Mouse (Mus musculus): ENCODE measurements at regions not wholly inside any gene's neighbourhood (a gene's known extent, or its start where the extent isn't known, plus 50 kb on each side); places are given as distances from the start of the nearest gene placed in this dataset.

DNA sequence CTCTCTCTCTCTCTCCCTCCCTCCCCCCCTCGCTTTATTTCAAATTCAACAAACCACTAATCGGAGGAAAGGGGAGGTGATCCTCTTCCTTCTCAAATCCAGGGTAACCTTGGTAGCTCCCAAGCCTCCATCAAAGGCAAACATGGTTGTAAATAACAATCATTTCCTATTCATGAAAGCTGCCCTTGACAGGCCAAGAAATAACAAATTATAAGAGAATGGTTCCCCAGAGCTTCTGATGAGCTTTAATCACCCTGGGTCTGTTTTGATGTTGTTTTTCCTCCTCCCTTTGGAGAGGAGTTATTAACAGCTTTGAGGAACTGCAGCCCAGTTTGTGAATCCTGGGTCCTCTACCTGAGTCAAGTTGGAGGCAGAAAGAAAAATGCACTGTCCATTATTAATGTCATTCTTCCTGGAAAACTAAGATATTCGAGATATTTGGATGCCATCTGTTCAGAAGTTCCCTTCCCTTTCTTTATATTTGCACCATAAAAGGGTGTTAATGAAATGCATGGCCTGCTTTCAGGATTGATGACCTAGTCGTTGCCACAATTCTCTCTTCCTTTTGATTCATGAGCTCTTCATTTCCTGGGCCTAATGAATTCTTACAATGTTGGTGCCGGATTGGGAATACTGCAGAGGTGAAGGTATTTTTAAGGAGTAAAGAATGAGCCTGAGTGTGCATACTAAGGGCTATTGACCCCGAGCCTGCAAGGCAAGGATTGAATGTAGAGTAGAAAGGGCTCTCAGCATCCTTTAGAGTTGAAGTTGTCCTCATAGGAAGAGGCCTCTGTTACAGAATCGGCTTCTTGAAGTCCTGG, 366.5 kb upstream of the Sash1 start:
- no peak overlapping the region for H3K4me2 ChIP-seq
- H3K9me3 ChIP-seq (ENCODE audit: control insufficient read depth, low read length), result no peaks in the 10 kb centered on the region
- no peak overlapping the region for H3K9ac ChIP-seq (ENCODE audit: low read length)
- no peaks in the 10 kb centered on the region for H3K36me3 ChIP-seq (ENCODE audit: control insufficient read depth, insufficient read depth, low read length)
- no peaks in the 10 kb centered on the region for H3K4me1 ChIP-seq (ENCODE audit: control insufficient read depth, insufficient read depth, low read length)
- 38% methylated on average over 7 of the region's 7 CpGs for WGBS
- no peaks in the 10 kb centered on the region for H3K27me3 ChIP-seq (ENCODE audit: control insufficient read depth, insufficient read depth, low read length)
- ATAC-seq (ENCODE audit: low FRiP score), result no peak
- H3K27ac ChIP-seq (ENCODE audit: low read depth, low read length), result no peak overlapping the region
- DNase-seq (ENCODE audit: low spot score, missing footprints), result peak; percentile 84
- no peak overlapping the region for H3K4me3 ChIP-seq (ENCODE audit: low read depth, low read length)

DNA sequence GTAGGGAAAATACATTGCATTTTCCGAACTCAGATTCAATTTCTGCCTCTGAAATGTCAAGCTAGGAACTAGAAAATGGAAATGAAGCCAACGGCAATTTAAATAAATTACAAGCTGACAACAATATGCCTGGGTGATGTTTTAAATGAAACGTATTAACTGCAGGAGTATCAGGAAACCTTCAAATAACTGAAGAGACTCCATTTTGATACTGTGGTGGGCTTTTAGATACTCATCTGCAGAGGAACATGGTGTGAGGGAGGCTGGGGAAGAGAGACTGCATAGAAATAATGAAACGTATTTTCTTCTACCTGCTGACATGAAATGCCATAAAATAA, 357.4 kb upstream of the Sash1 start:
- no peaks in the 10 kb centered on the region for H3K9me3 ChIP-seq (ENCODE audit: control insufficient read depth, low read length)
- no peak for ATAC-seq (ENCODE audit: low FRiP score)
- H3K4me3 ChIP-seq (ENCODE audit: low read depth, low read length), result no peak overlapping the region
- no peaks in the 10 kb centered on the region for H3K4me1 ChIP-seq (ENCODE audit: control insufficient read depth, insufficient read depth, low read length)
- no peak overlapping the region for H3K9ac ChIP-seq (ENCODE audit: low read length)
- DNase-seq (ENCODE audit: low spot score, missing footprints), result no peak
- H3K36me3 ChIP-seq (ENCODE audit: control insufficient read depth, insufficient read depth, low read length), result no peaks in the 10 kb centered on the region
- WGBS, result 85% methylated on average over 4 of the region's 4 CpGs
- no peak overlapping the region for H3K27ac ChIP-seq (ENCODE audit: low read depth, low read length)
- H3K4me2 ChIP-seq, result no peak overlapping the region
- H3K27me3 ChIP-seq (ENCODE audit: control insufficient read depth, insufficient read depth, low read length), result no peaks in the 10 kb centered on the region

DNA sequence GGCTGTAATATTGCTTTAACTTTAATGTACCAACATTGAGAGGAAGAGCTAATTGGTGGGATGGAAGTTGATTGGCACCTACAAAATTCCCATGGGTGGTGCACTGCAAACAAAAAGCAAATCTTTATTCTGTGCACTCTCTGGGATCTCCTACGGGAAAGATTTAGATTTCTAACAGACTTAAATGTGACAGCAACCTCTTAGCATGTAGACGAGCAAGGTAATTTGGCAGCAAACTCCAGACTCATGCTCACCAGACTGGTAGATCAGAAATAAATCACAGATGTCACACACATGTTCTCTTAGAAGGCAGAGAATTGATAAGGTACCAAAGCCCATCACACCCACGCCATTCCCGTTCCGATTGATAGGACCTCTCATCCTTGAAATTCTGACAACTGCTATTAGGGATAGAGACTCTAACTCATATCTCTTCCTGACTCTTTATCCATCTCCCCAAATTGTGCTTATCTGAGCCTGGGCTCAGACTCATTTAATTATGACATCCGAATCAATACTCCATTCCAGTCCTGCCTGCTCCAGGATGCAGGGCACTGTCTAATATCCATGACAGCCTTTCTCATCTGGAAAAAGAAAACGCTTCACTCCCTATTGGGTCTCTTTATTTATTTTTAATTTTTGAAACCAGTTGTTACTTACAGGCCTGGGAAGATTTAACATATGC, 356.9 kb upstream of the Sash1 start:
- Histone ChIP-seq H3K9ac (ENCODE audit: low read length) (no peak overlapping the region), H3K4me2 (no peak overlapping the region), H3K9me3 (ENCODE audit: control insufficient read depth, low read length) (no peaks in the 10 kb centered on the region), H3K4me1 (ENCODE audit: control insufficient read depth, insufficient read depth, low read length) (no peaks in the 10 kb centered on the region), H3K4me3 (ENCODE audit: low read depth, low read length) (no peak overlapping the region), H3K36me3 (ENCODE audit: control insufficient read depth, insufficient read depth, low read length) (no peaks in the 10 kb centered on the region), H3K27me3 (ENCODE audit: control insufficient read depth, insufficient read depth, low read length) (no peaks in the 10 kb centered on the region), H3K27ac (ENCODE audit: low read depth, low read length) (no peak overlapping the region)
- 0 out of 2 replicates have a peak, but pooled peaks have one; percentile 30 for ATAC-seq (ENCODE audit: low FRiP score)
- 82% methylated on average over 7 of the region's 7 CpGs for WGBS
- DNase-seq (ENCODE audit: low spot score, missing footprints), result no peak

DNA sequence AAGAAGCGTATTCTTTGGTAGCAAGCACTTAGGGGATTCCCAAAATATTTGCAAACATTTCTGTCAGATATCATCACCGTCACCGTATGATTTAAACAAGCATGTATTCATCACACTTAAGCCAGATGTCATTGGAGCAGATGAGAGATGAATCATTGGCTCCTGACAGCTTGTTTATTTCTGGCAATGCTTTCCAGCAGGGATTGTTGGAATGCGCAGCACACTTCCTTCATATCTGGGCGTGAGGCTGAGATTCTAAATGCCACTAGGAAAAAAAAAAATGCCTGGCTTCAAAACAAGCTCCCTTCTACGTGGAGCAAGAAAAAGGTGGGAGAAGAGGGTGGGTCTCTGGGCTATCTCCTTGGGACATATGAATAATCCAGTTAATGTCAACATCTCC, 354.1 kb upstream of the Sash1 start:
- H3K9ac ChIP-seq (ENCODE audit: low read length), result no peak overlapping the region
- H3K27ac ChIP-seq (ENCODE audit: low read depth, low read length), result no peak overlapping the region
- DNase-seq (ENCODE audit: low spot score, missing footprints), result no peak
- H3K4me2 ChIP-seq, result no peak overlapping the region
- WGBS, result 81% methylated on average over 6 of the region's 6 CpGs
- no peaks in the 10 kb centered on the region for H3K9me3 ChIP-seq (ENCODE audit: control insufficient read depth, low read length)
- H3K36me3 ChIP-seq (ENCODE audit: control insufficient read depth, insufficient read depth, low read length), result no peaks in the 10 kb centered on the region
- ATAC-seq (ENCODE audit: low FRiP score), result no peak
- H3K4me1 ChIP-seq (ENCODE audit: control insufficient read depth, insufficient read depth, low read length), result 0 out of 2 replicates have a peak, but pooled peaks cover 2% of the 10 kb centered on the region
- H3K4me3 ChIP-seq (ENCODE audit: low read depth, low read length), result no peak overlapping the region
- H3K27me3 ChIP-seq (ENCODE audit: control insufficient read depth, insufficient read depth, low read length), result no peaks in the 10 kb centered on the region

DNA sequence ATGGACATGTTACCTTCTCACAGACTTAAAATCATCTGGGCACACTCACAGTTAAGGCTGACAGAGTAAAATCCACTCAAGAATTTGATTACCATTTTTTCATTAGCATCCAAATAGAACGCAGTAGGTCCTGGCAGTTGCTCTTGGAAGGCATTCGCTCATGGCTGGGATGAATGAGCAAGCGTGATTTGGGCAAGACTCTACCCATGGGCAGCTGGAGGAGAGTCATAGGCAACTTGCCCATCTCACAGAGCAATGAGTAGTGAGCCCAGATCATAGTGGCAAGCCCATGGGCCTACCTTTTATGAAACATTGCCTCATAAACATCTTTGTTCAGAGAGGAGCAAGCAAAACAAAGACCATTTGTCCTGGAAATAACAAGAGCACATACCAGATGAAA, 345.9 kb upstream of the Sash1 start:
- 84% methylated on average over 3 of the region's 3 CpGs for WGBS
- Histone ChIP-seq H3K4me3 (ENCODE audit: low read depth, low read length) (no peak overlapping the region), H3K9ac (ENCODE audit: low read length) (no peak overlapping the region), H3K4me2 (no peak overlapping the region), H3K4me1 (ENCODE audit: control insufficient read depth, insufficient read depth, low read length) (peaks cover 6% of the 10 kb centered on the region; the same call in 1 of the 2 replicates), H3K36me3 (ENCODE audit: control insufficient read depth, insufficient read depth, low read length) (no peaks in the 10 kb centered on the region), H3K27ac (ENCODE audit: low read depth, low read length) (no peak overlapping the region), H3K9me3 (ENCODE audit: control insufficient read depth, low read length) (no peaks in the 10 kb centered on the region), H3K27me3 (ENCODE audit: control insufficient read depth, insufficient read depth, low read length) (no peaks in the 10 kb centered on the region)
- ATAC-seq (ENCODE audit: low FRiP score) (no peak), DNase-seq (ENCODE audit: low spot score, missing footprints) (no peak)

DNA sequence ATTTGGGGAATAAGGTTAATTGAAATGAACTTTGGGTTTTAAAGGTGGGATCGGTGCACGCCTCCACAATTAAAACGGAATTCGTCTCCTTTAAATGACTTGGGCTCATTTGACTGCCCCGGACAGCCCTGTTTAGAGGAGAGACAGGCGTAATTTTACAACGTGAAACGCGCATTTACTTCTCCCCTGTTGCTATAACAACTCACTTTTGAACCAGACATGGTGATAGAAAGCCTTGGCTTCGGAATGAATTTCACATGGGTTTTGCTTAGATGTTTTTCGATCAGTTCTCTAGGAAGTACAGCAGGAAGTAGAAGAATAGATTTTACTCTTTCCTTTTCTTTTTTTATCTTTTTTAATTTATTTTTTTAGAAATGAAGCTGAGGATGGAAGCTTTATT, 343.2 kb upstream of the Sash1 start:
- no peak overlapping the region for H3K9ac ChIP-seq (ENCODE audit: low read length)
- no peak for ATAC-seq (ENCODE audit: low FRiP score)
- no peaks in the 10 kb centered on the region for H3K9me3 ChIP-seq (ENCODE audit: control insufficient read depth, low read length)
- 71% methylated on average over 11 of the region's 11 CpGs for WGBS
- no peak for DNase-seq (ENCODE audit: low spot score, missing footprints)
- no peak overlapping the region for H3K4me3 ChIP-seq (ENCODE audit: low read depth, low read length)
- H3K36me3 ChIP-seq (ENCODE audit: control insufficient read depth, insufficient read depth, low read length), result no peaks in the 10 kb centered on the region
- H3K27me3 ChIP-seq (ENCODE audit: control insufficient read depth, insufficient read depth, low read length), result no peaks in the 10 kb centered on the region
- no peak overlapping the region for H3K4me2 ChIP-seq
- H3K27ac ChIP-seq (ENCODE audit: low read depth, low read length), result no peak overlapping the region
- peaks cover 4% of the 10 kb centered on the region; the same call in 1 of the 2 replicates for H3K4me1 ChIP-seq (ENCODE audit: control insufficient read depth, insufficient read depth, low read length)

DNA sequence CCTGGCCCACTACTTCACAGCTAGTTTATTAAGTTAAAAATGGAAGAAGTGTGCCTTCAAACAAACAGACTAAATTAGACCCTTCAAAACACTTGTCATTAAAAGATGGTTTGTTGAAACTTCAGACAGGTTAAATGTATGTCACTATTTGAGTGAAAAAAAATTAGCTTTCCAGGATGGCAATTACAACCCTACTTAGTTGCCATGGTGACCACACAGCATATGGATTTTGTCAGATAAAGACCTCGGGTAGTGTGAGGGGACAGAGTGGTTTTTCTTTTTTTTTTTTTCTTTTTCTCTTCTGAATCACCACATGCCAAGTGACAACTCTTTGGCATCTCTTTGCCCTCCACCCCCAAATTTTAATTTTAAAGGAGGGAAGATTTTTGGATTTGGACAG, 341.5 kb upstream of the Sash1 start:
- WGBS, result 4% methylated on average over 1 of the region's 1 CpGs
- DNase-seq (ENCODE audit: low spot score, missing footprints) (no peak), ATAC-seq (ENCODE audit: low FRiP score) (no peak)

DNA sequence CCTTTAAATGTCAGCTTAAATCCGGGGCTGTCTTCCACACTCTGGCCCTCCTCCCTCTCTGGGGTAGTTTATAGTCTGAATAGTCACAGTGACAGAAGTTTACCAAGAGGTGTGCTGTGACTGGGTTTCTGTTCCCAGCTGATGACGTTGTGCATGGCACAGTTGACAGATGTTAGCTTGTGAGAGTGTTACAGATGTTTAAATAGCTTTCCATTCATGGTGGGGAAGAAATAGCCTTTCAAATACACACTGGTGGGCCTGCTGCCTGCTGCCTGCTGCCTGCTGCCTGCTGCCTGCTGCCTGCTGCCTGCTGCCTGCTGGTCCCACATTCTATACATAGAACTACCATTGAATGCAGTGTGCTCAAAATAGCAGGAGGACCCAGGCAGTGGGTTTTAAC, 324.8 kb upstream of the Sash1 start:
- Histone ChIP-seq H3K9me3 (ENCODE audit: control insufficient read depth, low read length) (no peaks in the 10 kb centered on the region), H3K27ac (ENCODE audit: low read depth, low read length) (no peak overlapping the region), H3K4me1 (ENCODE audit: control insufficient read depth, insufficient read depth, low read length) (no peaks in the 10 kb centered on the region; the same call in 1 of the 2 replicates), H3K4me2 (no peak overlapping the region), H3K27me3 (ENCODE audit: control insufficient read depth, insufficient read depth, low read length) (no peaks in the 10 kb centered on the region), H3K4me3 (ENCODE audit: low read depth, low read length) (no peak overlapping the region), H3K36me3 (ENCODE audit: control insufficient read depth, insufficient read depth, low read length) (no peaks in the 10 kb centered on the region), H3K9ac (ENCODE audit: low read length) (no peak overlapping the region)
- 22% methylated on average over 2 of the region's 2 CpGs for WGBS
- no peak for DNase-seq (ENCODE audit: low spot score, missing footprints)
- ATAC-seq (ENCODE audit: low FRiP score), result no peak

More for the DNA sequence above, 341.5 kb upstream of the Sash1 start:
- no peak overlapping the region for H3K27ac ChIP-seq (ENCODE audit: low read depth, low read length)
- no peaks in the 10 kb centered on the region for H3K36me3 ChIP-seq (ENCODE audit: control insufficient read depth, insufficient read depth, low read length)
- H3K4me2 ChIP-seq, result no peak overlapping the region
- H3K4me1 ChIP-seq (ENCODE audit: control insufficient read depth, insufficient read depth, low read length), result peaks cover 4% of the 10 kb centered on the region; the same call in 1 of the 2 replicates
- H3K4me3 ChIP-seq (ENCODE audit: low read depth, low read length), result no peak overlapping the region
- H3K9ac ChIP-seq (ENCODE audit: low read length), result no peak overlapping the region
- no peaks in the 10 kb centered on the region for H3K9me3 ChIP-seq (ENCODE audit: control insufficient read depth, low read length)
- H3K27me3 ChIP-seq (ENCODE audit: control insufficient read depth, insufficient read depth, low read length), result no peaks in the 10 kb centered on the region

DNA sequence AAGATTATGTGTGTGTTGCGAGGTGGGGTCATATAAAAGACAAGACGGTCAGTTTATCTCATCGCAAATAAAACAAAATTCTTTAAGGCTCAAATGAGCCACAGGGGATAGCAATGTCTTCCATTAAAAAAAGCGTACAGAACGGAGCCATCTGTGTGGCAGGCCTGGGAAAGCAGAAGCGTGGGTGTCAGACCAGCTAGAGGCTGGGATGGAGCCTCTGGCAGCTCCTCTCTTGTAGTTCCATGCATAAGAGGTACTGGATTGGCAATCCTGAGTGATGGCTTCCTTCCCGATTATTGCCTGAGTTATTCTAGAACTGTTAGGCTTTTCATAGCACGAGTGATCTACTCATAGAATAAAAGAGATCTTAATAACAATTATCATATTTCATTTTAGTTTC, 318.2 kb upstream of the Sash1 start:
- H3K36me3 ChIP-seq (ENCODE audit: control insufficient read depth, insufficient read depth, low read length), result no peaks in the 10 kb centered on the region
- DNase-seq (ENCODE audit: low spot score, missing footprints) (no peak), ATAC-seq (ENCODE audit: low FRiP score) (no peak)
- no peaks in the 10 kb centered on the region for H3K4me1 ChIP-seq (ENCODE audit: control insufficient read depth, insufficient read depth, low read length)
- H3K9ac ChIP-seq (ENCODE audit: low read length), result no peak overlapping the region
- H3K27me3 ChIP-seq (ENCODE audit: control insufficient read depth, insufficient read depth, low read length), result no peaks in the 10 kb centered on the region
- no peak overlapping the region for H3K4me3 ChIP-seq (ENCODE audit: low read depth, low read length)
- 86% methylated on average over 8 of the region's 8 CpGs for WGBS
- H3K27ac ChIP-seq (ENCODE audit: low read depth, low read length), result no peak overlapping the region
- H3K9me3 ChIP-seq (ENCODE audit: control insufficient read depth, low read length), result no peaks in the 10 kb centered on the region
- no peak overlapping the region for H3K4me2 ChIP-seq
